Mouse (Mus musculus): ENCODE data around the gene St6galnac6.
A peak's percentile ranks its signal among the peaks of the same experiment; 100 is the strongest.

St6galnac6 gene

GRCm38 (mm10) chr2:32585149-32585714 is 14.3 kb upstream of the St6galnac6 start:
- no peak for DNase-seq (ENCODE audit: low read depth, low spot score)

GRCm38 (mm10) chr2:32586871-32587351 is 12.6 kb upstream of the St6galnac6 start, which contains the start of gene St6galnac4:
Gene St6galnac4, plus strand, starts transcription at chr2:32587095.
- DNase-seq (ENCODE audit: low read depth, low spot score) = peak; percentile 82

GRCm38 (mm10) chr2:32587731-32588321 is 11.7 kb upstream of the St6galnac6 start:
- no peak for DNase-seq (ENCODE audit: low read depth, low spot score)

- DNase-seq (ENCODE audit: low read depth, low spot score) = no peak
Observed at GRCm38 (mm10) chr2:32589213-32589795, 10.2 kb upstream of the St6galnac6 start.

GRCm38 (mm10) chr2:32590224-32590623 is 9.3 kb upstream of the St6galnac6 start:
- DNase-seq (ENCODE audit: low read depth, low spot score) = no peak

GRCm38 (mm10) chr2:32591249-32591648 is 8.3 kb upstream of the St6galnac6 start:
- no peak for DNase-seq (ENCODE audit: low read depth, low spot score)

- no peak for DNase-seq (ENCODE audit: low read depth, low spot score)
Observed at GRCm38 (mm10) chr2:32596725-32597124, 2.8 kb upstream of the St6galnac6 start.

- no peak for DNase-seq (ENCODE audit: low read depth, low spot score)
Observed at GRCm38 (mm10) chr2:32597248-32597647, 2.3 kb upstream of the St6galnac6 start.

GRCm38 (mm10) chr2:32597699-32598098 is 1.8 kb upstream of the St6galnac6 start:
- no peak for DNase-seq (ENCODE audit: low read depth, low spot score)

GRCm38 (mm10) chr2:32598506-32598905 is 1.0 kb upstream of the St6galnac6 start:
- no peak for DNase-seq (ENCODE audit: low read depth, low spot score)

- no peak for DNase-seq (ENCODE audit: low read depth, low spot score)
Observed at GRCm38 (mm10) chr2:32601417-32602065, 2.0 kb downstream of the St6galnac6 start.

GRCm38 (mm10) chr2:32602600-32603054 is 3.1 kb downstream of the St6galnac6 start:
- DNase-seq (ENCODE audit: low read depth, low spot score) = no peak

- no peak for DNase-seq (ENCODE audit: low read depth, low spot score)
Observed at GRCm38 (mm10) chr2:32604631-32605030, 5.1 kb downstream of the St6galnac6 start.

- no peak for DNase-seq (ENCODE audit: low read depth, low spot score)
Observed at GRCm38 (mm10) chr2:32606161-32607142, 6.9 kb downstream of the St6galnac6 start.

- no peak for DNase-seq (ENCODE audit: low read depth, low spot score)
Observed at GRCm38 (mm10) chr2:32607262-32607947, 7.9 kb downstream of the St6galnac6 start.

- DNase-seq (ENCODE audit: low read depth, low spot score) = no peak
Observed at GRCm38 (mm10) chr2:32608141-32608777, 8.8 kb downstream of the St6galnac6 start.

- DNase-seq (ENCODE audit: low read depth, low spot score) = no peak
Observed at GRCm38 (mm10) chr2:32608778-32609435, 9.4 kb downstream of the St6galnac6 start.

- DNase-seq (ENCODE audit: low read depth, low spot score) = no peak
Observed at GRCm38 (mm10) chr2:32610610-32611229, 11.2 kb downstream of the St6galnac6 start.

- no peak for DNase-seq (ENCODE audit: low read depth, low spot score)
Observed at GRCm38 (mm10) chr2:32612274-32612673, 12.8 kb downstream of the St6galnac6 start.
